Mouse (Mus musculus) lung, postnatal 0 days (tissue): ENCODE results near the gene Slc2a3.

Experiments
- CTCF ChIP-seq: IDR thresholded peaks from 2 replicates; pipeline ENCODE4 v1.5.1; 2016; ENCODE audit warnings: antibody characterized with exemption, mild to moderate bottlenecking
- EP300 ChIP-seq: IDR thresholded peaks from 2 replicates; pipeline ENCODE4 v1.6.1; 2016; ENCODE audit warnings: antibody characterized with exemption, mild to moderate bottlenecking, control low read depth

- TF ChIP-seq CTCF (peak; percentile 93), EP300 (no peak)
These were observed 3.0 kb upstream of the Slc2a3 start for GRCm38 (mm10) chr6:122804418-122804817.
